Mouse (Mus musculus) spleen, adult 2 months (tissue): ENCODE results near the gene Cd79a. TPM values are rescaled to one million over a fixed set of nuclear protein-coding genes. Genes with fewer than 3 reads are reported as not detected.
"Not testable (repeated sequence)": the region's sequence is repeated elsewhere in the genome, so short reads cannot be mapped to it uniquely, and the experiment has no call there.

Source experiments
- DNase-seq, 2 experiments: peaks; one replicate each; pipeline versions ENCODE4 v3.0.0 to v3.0.0-alpha.2; 2012 to 2021; ENCODE audit warnings: low spot score in 2 of 2, low read depth in 1 of 2
- H3K27ac ChIP-seq: fragments of 200-500 bp; 2 replicates; pipeline ENCODE4 v1.5.1; 2012; ENCODE audit warnings: low read length, inconsistent platforms; ENCODE audit not compliant: insufficient read depth
- H3K27me3 ChIP-seq: fragments of 200-500 bp; 2 replicates; pipeline ENCODE4 v1.6.1; 2012; ENCODE audit warnings: mild to moderate bottlenecking, moderate library complexity, low read length, inconsistent platforms; ENCODE audit not compliant: control insufficient read depth, insufficient read depth
- H3K36me3 ChIP-seq: fragments of 200-500 bp; 2 replicates; pipeline ENCODE4 v1.6.1; 2012; ENCODE audit warnings: mild to moderate bottlenecking, low read length, inconsistent platforms; ENCODE audit not compliant: control insufficient read depth, insufficient read depth
- H3K4me1 ChIP-seq: fragments of 200-500 bp; 2 replicates; pipeline ENCODE4 v1.6.1; 2011; ENCODE audit warnings: inconsistent platforms; ENCODE audit not compliant: control insufficient read depth, insufficient read depth, insufficient read length
- H3K4me3 ChIP-seq: fragments of 200-500 bp; 2 replicates; pipeline ENCODE4 v1.5.1; 2011; ENCODE audit warnings: mild to moderate bottlenecking, inconsistent platforms; ENCODE audit not compliant: insufficient read depth, insufficient read length; ENCODE audit errors: extremely low read depth
- CTCF ChIP-seq: fragments of 200-500 bp; IDR thresholded peaks from 2 replicates; pipeline ENCODE4 v1.5.1; 2011; ENCODE audit warnings: mild to moderate bottlenecking, inconsistent platforms; ENCODE audit not compliant: insufficient read depth, insufficient read length, insufficient replicate concordance; ENCODE audit errors: extremely low read depth
- POLR2A ChIP-seq: fragments of 200-500 bp; IDR thresholded peaks from 2 replicates; pipeline ENCODE4 v1.6.1; 2011; ENCODE audit warnings: low read depth, low read length, inconsistent platforms
- WGBS: fragments of 180-500 bp; shearing (Covaris S2); methylation state at CpG from one replicate; pipeline ENCODE4 v1.1.7; 2018; 5-methylcytosine and 5-hydroxymethylcytosine counted together
- polyA plus RNA-seq: library from polyadenylated mRNA; depleted of rRNA; stranded (reverse); fragments of >200 nt; gene quantifications from 2 replicates; pipeline ENCODE4 v1.2.3, GENCODE M21; 2012

Cd79a gene
- polyA plus RNA-seq, 1 experiment: 959 TPM

DNA sequence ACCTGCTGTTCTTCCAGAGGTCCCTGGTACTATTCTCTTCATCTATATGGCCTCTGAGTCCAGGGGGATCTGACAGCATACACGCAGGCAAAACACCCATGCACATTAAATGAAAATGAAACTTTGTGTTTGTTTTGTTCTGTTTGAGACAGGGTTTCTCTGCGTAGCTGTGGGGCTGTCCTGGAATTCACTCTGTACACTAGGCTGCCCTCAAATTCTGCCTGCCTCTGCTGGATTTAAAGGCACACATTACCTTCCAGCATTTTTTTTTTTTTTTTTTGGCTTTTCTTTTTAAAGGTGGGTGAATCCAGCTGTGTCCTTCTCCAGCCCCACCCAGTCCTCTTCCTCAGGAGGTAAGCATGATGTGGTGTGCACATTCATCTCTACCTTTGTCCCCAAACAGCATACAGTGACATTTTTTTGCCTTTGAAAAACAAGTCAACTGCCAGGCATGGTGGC is 5.0 kb upstream of the Cd79a start:
- WGBS: 30% methylated on average over 2 of the region's 2 CpGs
- H3K27me3 ChIP-seq: no peaks in the 10 kb centered on the region
- DNase-seq: no peak
- no peak for TF ChIP-seq CTCF
- TF ChIP-seq POLR2A: no peak
- peaks cover 15% of the 10 kb centered on the region; the same call in 1 of the 2 replicates for H3K4me1 ChIP-seq
- peak overlapping the region; percentile 32; the same call in 1 of the 2 replicates for H3K4me3 ChIP-seq
- peaks cover 17% of the 10 kb centered on the region for H3K36me3 ChIP-seq
- peak overlapping the region; percentile 93 for H3K27ac ChIP-seq

DNA sequence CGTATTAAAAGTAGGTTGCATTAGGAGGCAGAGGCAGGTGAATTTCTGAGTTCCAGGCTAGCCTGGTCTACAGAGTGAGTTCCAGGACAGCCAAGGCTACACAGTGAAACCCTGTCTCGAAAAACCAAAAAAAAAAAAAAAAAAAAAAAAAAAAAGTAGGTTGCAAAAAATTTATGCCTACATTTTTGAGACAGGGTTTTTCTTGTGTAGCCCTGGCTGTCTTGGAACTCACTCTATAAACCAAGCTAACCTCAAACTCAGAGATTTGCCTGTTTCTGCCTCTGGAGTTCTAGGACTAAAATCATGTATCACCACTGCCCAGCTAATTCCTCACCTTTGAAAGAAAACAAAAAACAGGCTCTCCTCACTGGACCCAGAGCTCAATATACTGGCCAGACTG is 1.4 kb upstream of the Cd79a start:
- not testable (repeated sequence) for DNase-seq, H3K27me3 ChIP-seq, H3K4me1 ChIP-seq, H3K4me3 ChIP-seq
- 64% methylated on average over 2 of the region's 2 CpGs for WGBS
- H3K36me3 ChIP-seq: peaks cover 14% of the 10 kb centered on the region
- peak overlapping the region; percentile 91 for H3K27ac ChIP-seq

DNA sequence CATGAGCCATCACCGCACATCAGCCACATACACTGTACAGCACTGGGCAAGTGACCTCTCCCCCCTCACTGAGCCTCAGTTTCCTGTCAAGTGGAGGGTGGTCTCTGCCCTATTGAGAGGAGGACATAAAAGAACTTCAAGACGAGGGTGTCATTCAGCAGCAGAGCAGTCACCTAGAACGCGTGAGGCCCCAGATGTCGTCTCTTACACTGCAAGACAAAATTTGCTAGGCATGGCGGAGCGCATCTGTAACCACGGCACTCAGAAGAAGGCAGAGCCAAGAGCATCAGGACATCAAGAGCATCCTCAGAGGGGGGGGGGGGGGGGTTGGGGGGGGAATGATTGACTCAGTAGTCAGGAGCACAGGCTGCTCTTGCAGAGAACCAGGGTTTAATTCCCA is 912 bp upstream of the Cd79a start:
- 32% methylated on average over 8 of the region's 8 CpGs for WGBS
- Histone ChIP-seq H3K27ac (peak overlapping the region; percentile 91), H3K4me3 (peak overlapping the region; percentile 3; the same call in 1 of the 2 replicates), H3K36me3 (peaks cover 17% of the 10 kb centered on the region), H3K4me1 (peaks cover 6% of the 10 kb centered on the region; the same call in 1 of the 2 replicates), H3K27me3 (no peaks in the 10 kb centered on the region)
- no peak for TF ChIP-seq CTCF
- no peak for TF ChIP-seq POLR2A
- DNase-seq: peak in 1 of 2 experiments; percentile 48

DNA sequence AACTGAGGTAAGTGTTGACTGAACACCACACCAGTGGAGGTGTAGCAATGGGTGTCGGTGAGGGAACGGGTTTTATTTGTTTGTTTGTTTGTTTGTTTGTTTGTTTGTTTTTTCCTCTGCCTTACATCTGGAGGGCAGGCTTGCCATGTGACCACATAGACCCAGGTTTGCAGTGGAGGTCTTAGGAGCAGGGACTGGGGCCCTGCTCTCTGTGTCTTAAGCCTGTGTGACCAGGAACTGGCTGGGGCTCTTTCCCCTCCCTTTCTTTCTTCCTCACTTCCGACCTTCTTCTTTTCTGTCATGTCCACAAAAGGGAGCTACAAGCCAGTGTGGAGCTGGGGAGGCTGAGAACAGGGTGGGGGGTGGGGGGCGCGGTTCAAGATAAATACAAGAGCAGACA is 778 bp downstream of the Cd79a start:
- whole genome bisulfite sequencing: 51% methylated on average over 5 of the region's 5 CpGs
- Histone ChIP-seq H3K36me3 (peaks cover 17% of the 10 kb centered on the region), H3K4me1 (peaks cover 6% of the 10 kb centered on the region; the same call in 1 of the 2 replicates), H3K27me3 (no peaks in the 10 kb centered on the region), H3K4me3 (peak overlapping the region; percentile 90), H3K27ac (peak overlapping the region; percentile 96)
- no peak for DNase-seq
- no peak for TF ChIP-seq CTCF
- no peak; the same call in 1 of the 2 replicates for TF ChIP-seq POLR2A

DNA sequence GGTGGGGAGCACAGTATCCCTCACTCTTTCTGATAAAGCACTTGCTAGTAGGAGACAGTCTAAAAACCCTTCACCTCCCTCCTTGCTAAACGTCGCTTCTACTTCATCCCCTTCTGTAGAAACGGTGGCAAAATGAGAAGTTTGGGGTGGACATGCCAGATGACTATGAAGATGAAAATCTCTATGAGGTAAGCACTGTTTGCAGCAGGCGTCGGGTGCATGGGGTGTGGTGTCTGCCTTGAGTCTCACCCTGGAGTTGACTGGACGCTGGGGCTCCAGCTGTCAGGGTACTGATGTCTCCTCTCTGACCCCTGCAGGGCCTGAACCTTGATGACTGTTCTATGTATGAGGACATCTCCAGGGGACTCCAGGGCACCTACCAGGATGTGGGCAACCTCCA is 3.9 kb downstream of the Cd79a start:
- 25% methylated on average over 6 of the region's 6 CpGs for WGBS
- Histone ChIP-seq H3K27me3 (no peaks in the 10 kb centered on the region), H3K4me3 (peak overlapping the region; percentile 39), H3K36me3 (peaks cover 17% of the 10 kb centered on the region), H3K27ac (peak overlapping the region; percentile 92), H3K4me1 (peaks cover 7% of the 10 kb centered on the region; the same call in 1 of the 2 replicates)
- no peak for DNase-seq
- TF ChIP-seq CTCF (no peak), POLR2A (no peak)

DNA sequence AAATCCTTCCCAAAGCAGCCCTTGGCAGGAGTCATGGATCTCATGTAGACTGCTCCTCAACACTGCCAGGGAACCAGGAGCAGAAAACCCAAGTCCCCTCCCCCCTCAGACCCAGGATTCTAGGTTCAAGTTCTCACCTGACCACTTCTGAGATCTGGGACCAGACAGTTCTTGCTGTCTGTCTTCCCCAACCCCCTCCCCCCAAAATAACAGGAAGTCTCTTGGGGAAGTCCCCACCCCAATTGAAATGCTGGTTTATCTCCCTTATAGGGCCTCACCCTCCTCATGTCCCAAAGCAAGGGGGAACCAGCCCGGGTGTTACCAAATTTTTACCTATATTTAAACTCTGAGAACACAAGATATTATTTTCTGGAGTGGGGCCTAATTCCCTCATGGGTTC is 4.7 kb downstream of the Cd79a start:
- peak in 1 of 2 experiments; percentile 64 for DNase-seq
- H3K4me1 ChIP-seq: peaks cover 11% of the 10 kb centered on the region; the same call in 1 of the 2 replicates
- TF ChIP-seq POLR2A (peak; percentile 17; the same call in 1 of the 2 replicates), CTCF (no peak)
- 0% methylated on average over 1 of the region's 1 CpGs for WGBS
- peak overlapping the region; percentile 71 for H3K4me3 ChIP-seq
- no peaks in the 10 kb centered on the region for H3K27me3 ChIP-seq
- H3K36me3 ChIP-seq: peaks cover 19% of the 10 kb centered on the region
- peak overlapping the region; percentile 96 for H3K27ac ChIP-seq

DNA sequence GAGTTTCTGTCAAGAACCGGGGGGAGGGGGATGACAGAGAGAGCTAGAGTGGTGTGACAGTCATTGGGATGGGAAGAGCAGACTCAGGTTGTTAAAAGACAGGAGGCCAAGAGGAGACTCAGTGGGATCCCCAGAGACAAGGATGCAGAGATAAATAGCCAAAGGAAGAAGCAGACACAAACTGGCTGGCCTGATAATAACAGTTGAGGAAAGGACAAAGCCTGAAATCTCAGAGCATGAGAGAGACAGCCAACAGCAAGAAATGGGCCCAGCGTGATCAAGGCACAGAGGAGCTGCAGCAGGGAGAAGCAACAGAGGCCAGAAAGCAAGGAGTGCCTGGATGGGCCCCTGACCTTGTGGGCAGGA is 5.1 kb downstream of the Cd79a start:
- Histone ChIP-seq H3K27ac (peak overlapping the region; percentile 96), H3K27me3 (no peaks in the 10 kb centered on the region), H3K4me1 (peaks cover 12% of the 10 kb centered on the region; the same call in 1 of the 2 replicates), H3K36me3 (peaks cover 19% of the 10 kb centered on the region), H3K4me3 (peak overlapping the region; percentile 71)
- 9% methylated on average over 2 of the region's 2 CpGs for WGBS
- DNase-seq: no peak
- no peak for TF ChIP-seq POLR2A
- no peak for TF ChIP-seq CTCF
